Mouse (Mus musculus): Measurements from ENCODE around the gene Snrpc.
A peak's percentile ranks its signal among the peaks of the same experiment; 100 is the strongest.

Gene Snrpc

GRCm38 (mm10) chr17:27865461-27865860 lies 27.5 kb downstream of the Snrpc start:
- no peak for DNase-seq (ENCODE audit: low spot score)

GRCm38 (mm10) chr17:27866737-27867136 lies 28.8 kb downstream of the Snrpc start:
- no peak for DNase-seq (ENCODE audit: low spot score)

- no peak for DNase-seq (ENCODE audit: low spot score)
These were observed 33.9 kb downstream of the Snrpc start for GRCm38 (mm10) chr17:27871851-27872250.

GRCm38 (mm10) chr17:27873583-27873982 lies 35.6 kb downstream of the Snrpc start:
- DNase-seq (ENCODE audit: low spot score), result no peak

GRCm38 (mm10) chr17:27874510-27874909 lies 36.6 kb downstream of the Snrpc start:
- DNase-seq (ENCODE audit: low spot score), result no peak

GRCm38 (mm10) chr17:27881518-27881917 lies 43.6 kb downstream of the Snrpc start:
- DNase-seq (ENCODE audit: low spot score), result peak; percentile 24

GRCm38 (mm10) chr17:27883129-27883528 lies 45.2 kb downstream of the Snrpc start:
- DNase-seq (ENCODE audit: low spot score), result no peak

- no peak for DNase-seq (ENCODE audit: low spot score)
These were observed 46.0 kb downstream of the Snrpc start for GRCm38 (mm10) chr17:27883994-27884393.

- no peak for DNase-seq (ENCODE audit: low spot score)
These were observed 48.7 kb downstream of the Snrpc start for GRCm38 (mm10) chr17:27886499-27887210.
